Mouse (Mus musculus) forebrain, embryonic 15.5 days (tissue): ENCODE results near the gene Pdzd7. TPM values are rescaled to one million over a fixed set of nuclear protein-coding genes. Genes with fewer than 3 reads are reported as not detected.

ENCODE experiments used
- ATAC-seq: fragments of 200-750 bp; cut with Nextera tagmentation; replicated peaks from 2 replicates; pipeline ENCODE4 v1.8.0; 2017; ENCODE audit warnings: mild to moderate bottlenecking, moderate TSS enrichment, moderate library complexity
- H3K27ac ChIP-seq: fragments of 300-500 bp; sonication (generic); replicated peaks from 2 replicates; pipeline ENCODE4 v1.5.1; 2015; ENCODE audit warnings: mild to moderate bottlenecking, inconsistent platforms
- H3K27me3 ChIP-seq: fragments of 300-500 bp; sonication (generic); 2 replicates; pipeline ENCODE4 v1.6.1; 2015; ENCODE audit warnings: inconsistent platforms
- H3K36me3 ChIP-seq: fragments of 300-500 bp; sonication (generic); 2 replicates; pipeline ENCODE4 v1.6.1; 2015; ENCODE audit warnings: mild to moderate bottlenecking, inconsistent platforms
- H3K4me1 ChIP-seq: fragments of 300-500 bp; sonication (generic); 2 replicates; pipeline ENCODE4 v1.6.1; 2015; ENCODE audit warnings: inconsistent platforms
- H3K4me2 ChIP-seq: fragments of 300-500 bp; sonication (generic); replicated peaks from 2 replicates; pipeline ENCODE4 v1.6.1; 2015; ENCODE audit warnings: mild to moderate bottlenecking, inconsistent platforms
- H3K4me3 ChIP-seq: fragments of 300-500 bp; sonication (generic); 2 replicates; pipeline ENCODE4 v1.5.1; 2015; ENCODE audit warnings: mild to moderate bottlenecking, inconsistent platforms
- H3K9ac ChIP-seq: fragments of 300-500 bp; sonication (generic); replicated peaks from 2 replicates; pipeline ENCODE4 v1.6.1; 2015; ENCODE audit warnings: mild to moderate bottlenecking, inconsistent platforms
- H3K9me3 ChIP-seq: fragments of 300-500 bp; sonication (generic); 2 replicates; pipeline ENCODE4 v1.6.1; 2016; ENCODE audit warnings: inconsistent platforms
- WGBS: fragments of 180-500 bp; shearing (Covaris S2); methylation state at CpG from one replicate; pipeline ENCODE4 v1.1.7; 2015; ENCODE audit warnings: mixed read lengths; 5-methylcytosine and 5-hydroxymethylcytosine counted together
- polyA plus RNA-seq: library from polyadenylated mRNA; unstranded; fragments of >200 nt; fragmentation: Nextera tagmentation; extraction: Ambion mirVana; gene quantifications from 2 replicates; pipeline ENCODE4 v1.2.1, GENCODE M21; 2015

The Pdzd7 gene
- polyA plus RNA-seq, 1 experiment from 2014 or later = 2.2 TPM

DNA sequence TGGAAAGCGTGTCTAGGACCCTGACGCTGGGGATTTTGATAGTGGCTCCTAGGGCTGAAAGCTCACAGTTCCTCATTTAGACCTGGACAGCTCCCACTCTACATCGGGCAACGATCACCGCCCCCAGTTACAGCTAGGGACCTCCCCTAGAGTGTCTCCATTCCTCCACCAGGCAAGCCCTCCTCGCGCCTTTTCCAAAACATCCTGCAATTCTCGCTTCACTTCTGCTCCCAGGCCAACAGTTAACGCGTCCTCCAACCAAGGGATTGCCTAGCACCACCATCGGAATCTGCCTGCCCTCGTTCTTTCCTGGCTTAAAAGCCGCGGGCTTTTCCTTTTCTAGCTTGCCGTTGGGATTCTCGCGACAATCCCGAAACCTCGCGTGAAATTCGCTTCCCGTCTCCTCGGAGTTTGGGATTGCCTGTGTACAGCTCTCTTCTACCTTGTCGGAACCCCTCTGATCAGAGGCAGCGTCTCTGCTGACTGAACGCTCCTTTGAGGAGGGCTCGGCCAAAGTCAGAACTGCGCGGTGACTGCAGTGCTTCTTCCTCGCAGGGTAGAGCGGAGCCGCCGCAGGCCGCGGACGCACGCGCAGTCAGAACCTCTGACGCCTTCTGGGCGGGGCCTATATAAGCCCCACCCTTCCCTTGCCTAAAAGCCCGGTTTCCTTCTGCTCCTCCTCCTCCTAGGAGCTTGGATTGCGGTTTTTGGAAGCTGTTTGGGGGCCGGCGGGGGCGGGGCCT is 29.2 kb upstream of the Pdzd7 start, which contains the start of gene Kazald1:
Kazald1 (plus strand) TSS at position 662 of the 743 bp plus-strand sequence.
- H3K4me2 ChIP-seq = peak within 1 kb of the TSS; percentile 99
- H3K36me3 ChIP-seq = no peaks in the 10 kb centered on the region
- H3K9me3 ChIP-seq = no peaks in the 10 kb centered on the region
- peaks cover 49% of the 10 kb centered on the region for H3K27me3 ChIP-seq
- H3K27ac ChIP-seq = peak within 1 kb of the TSS; percentile 94
- ATAC-seq = peak; percentile 90
- peaks cover 37% of the 10 kb centered on the region for H3K4me1 ChIP-seq
- peak within 1 kb of the TSS; percentile 70 for H3K4me3 ChIP-seq
- under 1% methylated on average over 45 of the region's 45 CpGs for WGBS
- peak within 1 kb of the TSS; percentile 86 for H3K9ac ChIP-seq

- Histone ChIP-seq H3K4me1 (peaks cover 31% of the 10 kb centered on the region), H3K27me3 (peaks cover 47% of the 10 kb centered on the region), H3K27ac (peak overlapping the region; percentile 94), H3K4me2 (peak overlapping the region; percentile 99), H3K4me3 (peak overlapping the region; percentile 70), H3K9ac (peak overlapping the region; percentile 86), H3K9me3 (no peaks in the 10 kb centered on the region), H3K36me3 (no peaks in the 10 kb centered on the region)
- ATAC-seq = peak; percentile 50; the same call in 1 of the 2 replicates
- WGBS = 7% methylated on average over 20 of the region's 20 CpGs
These were observed 28.5 kb upstream of the Pdzd7 start for GRCm38 (mm10) chr19:45073871-45074542.

- Histone ChIP-seq H3K27me3 (peaks cover 56% of the 10 kb centered on the region), H3K4me2 (no peak overlapping the region), H3K36me3 (no peaks in the 10 kb centered on the region), H3K27ac (no peak overlapping the region), H3K9me3 (no peaks in the 10 kb centered on the region), H3K9ac (no peak overlapping the region), H3K4me1 (0 out of 2 replicates have a peak, but pooled peaks cover 6% of the 10 kb centered on the region), H3K4me3 (no peak overlapping the region)
- WGBS = 78% methylated on average over 7 of the region's 7 CpGs
- no peak for ATAC-seq
These were observed 22.4 kb upstream of the Pdzd7 start for GRCm38 (mm10) chr19:45067758-45068510.

DNA sequence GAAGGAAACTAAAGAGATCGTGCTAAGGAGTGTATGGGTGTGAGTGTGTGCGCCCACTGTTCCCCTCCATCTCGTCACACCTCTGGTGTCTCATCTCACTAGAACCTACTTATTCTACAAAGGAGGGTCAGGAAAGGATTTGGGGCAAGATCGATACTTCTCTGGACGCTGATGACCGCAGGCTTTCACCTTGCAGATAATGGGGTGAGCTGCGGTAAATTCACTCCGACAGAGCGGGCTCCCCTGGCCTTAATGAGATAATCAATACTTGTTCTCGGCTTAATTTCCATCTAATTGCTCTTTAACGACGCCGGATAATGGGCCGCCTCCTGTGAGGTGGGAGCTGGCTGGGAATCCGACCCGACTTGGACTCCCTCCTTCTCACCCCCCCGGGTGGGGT is 21.7 kb upstream of the Pdzd7 start:
- WGBS = 6% methylated on average over 17 of the region's 17 CpGs
- Histone ChIP-seq H3K4me1 (0 out of 2 replicates have a peak, but pooled peaks cover 6% of the 10 kb centered on the region), H3K36me3 (no peaks in the 10 kb centered on the region), H3K9me3 (no peaks in the 10 kb centered on the region), H3K4me2 (no peak overlapping the region), H3K4me3 (no peak overlapping the region), H3K9ac (no peak overlapping the region), H3K27ac (no peak overlapping the region), H3K27me3 (peaks cover 56% of the 10 kb centered on the region)
- ATAC-seq = no peak

GRCm38 (mm10) chr19:45065226-45065625 is 19.7 kb upstream of the Pdzd7 start:
- Histone ChIP-seq H3K36me3 (no peaks in the 10 kb centered on the region), H3K27ac (no peak overlapping the region), H3K4me3 (no peak overlapping the region), H3K9ac (no peak overlapping the region), H3K4me1 (0 out of 2 replicates have a peak, but pooled peaks cover 6% of the 10 kb centered on the region), H3K9me3 (no peaks in the 10 kb centered on the region), H3K4me2 (no peak overlapping the region), H3K27me3 (peaks cover 56% of the 10 kb centered on the region)
- 5% methylated on average over 21 of the region's 21 CpGs for WGBS
- no peak for ATAC-seq

GRCm38 (mm10) chr19:45063565-45064292 is 18.2 kb upstream of the Pdzd7 start:
- peaks cover 46% of the 10 kb centered on the region for H3K27me3 ChIP-seq

GRCm38 (mm10) chr19:45058841-45059240 is 13.3 kb upstream of the Pdzd7 start:
- Histone ChIP-seq H3K27me3 (0 out of 2 replicates have a peak, but pooled peaks cover under 1% of the 10 kb centered on the region), H3K9me3 (no peaks in the 10 kb centered on the region)
- 0 out of 2 replicates have a peak, but pooled peaks have one; percentile 0 for ATAC-seq

More at GRCm38 (mm10) chr19:45063565-45064292, 18.2 kb upstream of the Pdzd7 start:
- no peaks in the 10 kb centered on the region for H3K9me3 ChIP-seq
- no peak overlapping the region; the same call in 1 of the 2 replicates for H3K4me3 ChIP-seq
- no peaks in the 10 kb centered on the region for H3K36me3 ChIP-seq
- WGBS = 42% methylated on average over 20 of the region's 20 CpGs
- H3K9ac ChIP-seq = 0 out of 2 replicates have a peak overlapping the region, but pooled peaks have one; percentile 9
- H3K27ac ChIP-seq = no peak overlapping the region
- peak overlapping the region; percentile 22; the same call in 1 of the 2 replicates for H3K4me2 ChIP-seq
- peaks cover 14% of the 10 kb centered on the region for H3K4me1 ChIP-seq
- ATAC-seq = peak; percentile 58; the same call in 1 of the 2 replicates

GRCm38 (mm10) chr19:45058113-45058839 is 12.8 kb upstream of the Pdzd7 start:
- Histone ChIP-seq H3K27ac (peak overlapping the region; percentile 99), H3K4me3 (peak overlapping the region; percentile 53), H3K36me3 (peaks cover 18% of the 10 kb centered on the region), H3K9me3 (no peaks in the 10 kb centered on the region), H3K4me2 (peak overlapping the region; percentile 68), H3K9ac (peak overlapping the region; percentile 78), H3K4me1 (peaks cover 24% of the 10 kb centered on the region), H3K27me3 (no peaks in the 10 kb centered on the region)
- ATAC-seq = peak; percentile 91
- WGBS = under 1% methylated on average over 34 of the region's 34 CpGs

More at GRCm38 (mm10) chr19:45058841-45059240, 13.3 kb upstream of the Pdzd7 start:
- Histone ChIP-seq H3K4me1 (peaks cover 24% of the 10 kb centered on the region), H3K36me3 (peaks cover 12% of the 10 kb centered on the region), H3K4me2 (peak overlapping the region; percentile 68), H3K9ac (peak overlapping the region; percentile 78), H3K4me3 (peak overlapping the region; percentile 53), H3K27ac (peak overlapping the region; percentile 99)
- WGBS = 1% methylated on average over 14 of the region's 14 CpGs

- Histone ChIP-seq H3K4me3 (peak overlapping the region; percentile 53), H3K9ac (peak overlapping the region; percentile 78), H3K27me3 (no peaks in the 10 kb centered on the region), H3K36me3 (peaks cover 24% of the 10 kb centered on the region), H3K4me1 (peaks cover 24% of the 10 kb centered on the region), H3K4me2 (peak overlapping the region; percentile 68), H3K9me3 (no peaks in the 10 kb centered on the region), H3K27ac (peak overlapping the region; percentile 99)
- ATAC-seq = no peak
- WGBS = 47% methylated on average over 7 of the region's 7 CpGs
These were observed 12.2 kb upstream of the Pdzd7 start for GRCm38 (mm10) chr19:45057724-45058112.

DNA sequence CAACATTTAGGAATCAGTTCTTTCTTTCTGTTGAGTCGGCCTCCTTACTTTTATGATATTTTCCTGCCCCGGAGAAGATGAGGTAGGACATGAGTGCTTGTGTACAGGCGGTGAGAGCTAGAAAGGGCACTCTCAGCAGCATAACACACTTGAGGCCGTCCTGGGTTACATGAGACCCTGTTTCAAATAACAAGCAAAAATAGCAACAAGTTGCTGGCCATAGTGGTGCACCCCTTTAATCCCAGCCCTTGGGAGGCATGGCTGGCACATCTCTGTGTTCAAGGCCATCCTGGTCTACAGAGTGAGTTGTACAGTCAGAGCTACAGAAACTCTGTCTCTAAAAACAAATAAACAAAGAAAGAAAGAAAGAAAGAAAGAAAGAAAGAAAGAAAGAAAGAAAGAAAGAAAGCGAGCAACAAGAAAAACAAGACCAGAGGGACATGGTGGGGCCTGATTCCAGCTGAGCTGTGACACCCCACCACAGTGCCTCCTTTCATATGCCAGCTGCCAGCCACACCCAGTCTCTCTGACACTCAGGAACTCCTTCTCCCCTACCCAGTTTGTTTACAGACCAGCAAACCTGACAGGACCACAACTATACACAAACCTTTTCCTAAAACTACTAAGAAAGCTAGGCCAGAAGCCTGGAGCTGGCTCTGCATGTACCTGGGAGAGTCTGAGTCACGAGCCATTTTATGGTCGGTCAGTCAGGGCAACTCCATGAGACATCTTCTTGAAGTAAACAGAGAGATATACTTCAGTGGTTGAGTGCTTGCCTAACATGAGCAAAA is 11.6 kb upstream of the Pdzd7 start:
- 87% methylated on average over 7 of the region's 7 CpGs for WGBS
- H3K4me3 ChIP-seq = peak overlapping the region; percentile 53; the same call in 1 of the 2 replicates
- no peak for ATAC-seq
- no peaks in the 10 kb centered on the region for H3K27me3 ChIP-seq
- no peaks in the 10 kb centered on the region for H3K9me3 ChIP-seq
- H3K27ac ChIP-seq = peak overlapping the region; percentile 99
- peak overlapping the region; percentile 68 for H3K4me2 ChIP-seq
- no peak overlapping the region for H3K9ac ChIP-seq
- H3K36me3 ChIP-seq = peaks cover 28% of the 10 kb centered on the region
- H3K4me1 ChIP-seq = peaks cover 24% of the 10 kb centered on the region
